Mouse (Mus musculus): Measurements from ENCODE around the gene Wdr75. TPM values are rescaled to one million over a fixed set of nuclear protein-coding genes. Genes with fewer than 3 reads are reported as not detected.
A peak's percentile ranks its signal among the peaks of the same experiment; 100 is the strongest.

Gene Wdr75
- polyA plus RNA-seq, 1 experiment from 2014 or later: 75.9 TPM

- Histone ChIP-seq H3K4me2 (ENCODE audit: low read depth, low read length) (no peak overlapping the region), H3K27me3 (replicated peaks; ENCODE audit: control insufficient read depth, insufficient read depth, low read length) (no peaks in the 10 kb centered on the region), H3K27ac (replicated peaks; ENCODE audit: low read depth, low read length) (peak overlapping the region; percentile 82), H3K4me1 (ENCODE audit: control insufficient read depth, insufficient read depth, low read length) (peaks cover 11% of the 10 kb centered on the region; the same call in 1 of the 2 replicates), H3K9ac (ENCODE audit: low read depth, low read length) (no peak overlapping the region), H3K4me3 (ENCODE audit: low read depth, low read length) (no peak overlapping the region), H3K36me3 (ENCODE audit: control insufficient read depth, insufficient read depth, low read length) (no peaks in the 10 kb centered on the region), H3K9me3 (ENCODE audit: control insufficient read depth, low read length) (no peaks in the 10 kb centered on the region; the same call in 1 of the 2 replicates)
- WGBS: 33% methylated on average over 5 of the region's 5 CpGs
- ATAC-seq (ENCODE audit: low read depth) (peak; percentile 45; the same call in 1 of the 2 replicates), DNase-seq (ENCODE audit: low spot score) (peak; percentile 80)
These were observed 27.4 kb upstream of the Wdr75 start for GRCm38 (mm10) chr1:45767533-45767932.

- DNase-seq (ENCODE audit: low spot score) (no peak), ATAC-seq (ENCODE audit: low read depth) (no peak)
- Histone ChIP-seq H3K4me2 (ENCODE audit: low read depth, low read length) (no peak overlapping the region), H3K9ac (ENCODE audit: low read depth, low read length) (no peak overlapping the region), H3K4me3 (ENCODE audit: low read depth, low read length) (no peak overlapping the region), H3K27me3 (replicated peaks; ENCODE audit: control insufficient read depth, insufficient read depth, low read length) (no peaks in the 10 kb centered on the region), H3K36me3 (ENCODE audit: control insufficient read depth, insufficient read depth, low read length) (no peaks in the 10 kb centered on the region), H3K9me3 (ENCODE audit: control insufficient read depth, low read length) (no peaks in the 10 kb centered on the region; the same call in 1 of the 2 replicates), H3K4me1 (ENCODE audit: control insufficient read depth, insufficient read depth, low read length) (peaks cover 11% of the 10 kb centered on the region; the same call in 1 of the 2 replicates), H3K27ac (replicated peaks; ENCODE audit: low read depth, low read length) (no peak overlapping the region)
- 94% methylated on average over 13 of the region's 13 CpGs for WGBS
These were observed 25.6 kb upstream of the Wdr75 start for GRCm38 (mm10) chr1:45769321-45769720.

GRCm38 (mm10) chr1:45770051-45770450 is 24.9 kb upstream of the Wdr75 start:
- Histone ChIP-seq H3K4me1 (ENCODE audit: control insufficient read depth, insufficient read depth, low read length) (peaks cover 8% of the 10 kb centered on the region; the same call in 1 of the 2 replicates), H3K4me3 (ENCODE audit: low read depth, low read length) (no peak overlapping the region), H3K9ac (ENCODE audit: low read depth, low read length) (no peak overlapping the region), H3K4me2 (ENCODE audit: low read depth, low read length) (no peak overlapping the region), H3K27ac (replicated peaks; ENCODE audit: low read depth, low read length) (no peak overlapping the region), H3K9me3 (ENCODE audit: control insufficient read depth, low read length) (no peaks in the 10 kb centered on the region; the same call in 1 of the 2 replicates), H3K36me3 (ENCODE audit: control insufficient read depth, insufficient read depth, low read length) (no peaks in the 10 kb centered on the region), H3K27me3 (replicated peaks; ENCODE audit: control insufficient read depth, insufficient read depth, low read length) (no peaks in the 10 kb centered on the region)
- ATAC-seq (ENCODE audit: low read depth) (no peak), DNase-seq (ENCODE audit: low spot score) (no peak)
- 89% methylated on average over 2 of the region's 2 CpGs for WGBS

- Histone ChIP-seq H3K27me3 (replicated peaks; ENCODE audit: control insufficient read depth, insufficient read depth, low read length) (no peaks in the 10 kb centered on the region), H3K36me3 (ENCODE audit: control insufficient read depth, insufficient read depth, low read length) (no peaks in the 10 kb centered on the region), H3K9ac (ENCODE audit: low read depth, low read length) (no peak overlapping the region), H3K4me1 (ENCODE audit: control insufficient read depth, insufficient read depth, low read length) (no peaks in the 10 kb centered on the region), H3K9me3 (ENCODE audit: control insufficient read depth, low read length) (no peaks in the 10 kb centered on the region), H3K27ac (replicated peaks; ENCODE audit: low read depth, low read length) (no peak overlapping the region), H3K4me2 (ENCODE audit: low read depth, low read length) (no peak overlapping the region), H3K4me3 (ENCODE audit: low read depth, low read length) (no peak overlapping the region)
- 68% methylated on average over 4 of the region's 4 CpGs for WGBS
- DNase-seq (ENCODE audit: low spot score): no peak
- no peak for ATAC-seq (ENCODE audit: low read depth)
These were observed 14.2 kb upstream of the Wdr75 start for GRCm38 (mm10) chr1:45780606-45781288.

GRCm38 (mm10) chr1:45816889-45817288 is 21.9 kb downstream of the Wdr75 start:
- H3K27ac ChIP-seq (replicated peaks; ENCODE audit: low read depth, low read length): no peak overlapping the region
- H3K4me3 ChIP-seq (ENCODE audit: low read depth, low read length): no peak overlapping the region
- ATAC-seq (ENCODE audit: low read depth): no peak
- peaks cover 86% of the 10 kb centered on the region for H3K36me3 ChIP-seq (ENCODE audit: control insufficient read depth, insufficient read depth, low read length)
- H3K4me1 ChIP-seq (ENCODE audit: control insufficient read depth, insufficient read depth, low read length): no peaks in the 10 kb centered on the region
- no peak overlapping the region for H3K4me2 ChIP-seq (ENCODE audit: low read depth, low read length)
- no peaks in the 10 kb centered on the region for H3K9me3 ChIP-seq (ENCODE audit: control insufficient read depth, low read length)
- H3K9ac ChIP-seq (ENCODE audit: low read depth, low read length): no peak overlapping the region
- DNase-seq (ENCODE audit: low spot score): peak; percentile 65
- WGBS: 27% methylated on average over 1 of the region's 1 CpGs
- no peaks in the 10 kb centered on the region for H3K27me3 ChIP-seq (replicated peaks; ENCODE audit: control insufficient read depth, insufficient read depth, low read length)

- 93% methylated on average over 9 of the region's 9 CpGs for WGBS
- H3K9ac ChIP-seq (ENCODE audit: low read depth, low read length): no peak overlapping the region
- H3K4me1 ChIP-seq (ENCODE audit: control insufficient read depth, insufficient read depth, low read length): no peaks in the 10 kb centered on the region
- ATAC-seq (ENCODE audit: low read depth) (no peak), DNase-seq (ENCODE audit: low spot score) (no peak)
- no peaks in the 10 kb centered on the region for H3K27me3 ChIP-seq (replicated peaks; ENCODE audit: control insufficient read depth, insufficient read depth, low read length)
- no peak overlapping the region for H3K4me2 ChIP-seq (ENCODE audit: low read depth, low read length)
- peaks cover 86% of the 10 kb centered on the region for H3K36me3 ChIP-seq (ENCODE audit: control insufficient read depth, insufficient read depth, low read length)
- no peak overlapping the region for H3K27ac ChIP-seq (replicated peaks; ENCODE audit: low read depth, low read length)
- no peaks in the 10 kb centered on the region for H3K9me3 ChIP-seq (ENCODE audit: control insufficient read depth, low read length)
- no peak overlapping the region for H3K4me3 ChIP-seq (ENCODE audit: low read depth, low read length)
These were observed 23.6 kb downstream of the Wdr75 start for GRCm38 (mm10) chr1:45818564-45818963.

- Histone ChIP-seq H3K4me3 (ENCODE audit: low read depth, low read length) (no peak overlapping the region), H3K9me3 (ENCODE audit: control insufficient read depth, low read length) (no peaks in the 10 kb centered on the region), H3K36me3 (ENCODE audit: control insufficient read depth, insufficient read depth, low read length) (peaks cover 41% of the 10 kb centered on the region), H3K4me2 (ENCODE audit: low read depth, low read length) (no peak overlapping the region), H3K4me1 (ENCODE audit: control insufficient read depth, insufficient read depth, low read length) (no peaks in the 10 kb centered on the region), H3K27ac (replicated peaks; ENCODE audit: low read depth, low read length) (no peak overlapping the region), H3K27me3 (replicated peaks; ENCODE audit: control insufficient read depth, insufficient read depth, low read length) (no peaks in the 10 kb centered on the region), H3K9ac (ENCODE audit: low read depth, low read length) (no peak overlapping the region)
- WGBS: 75% methylated on average over 1 of the region's 1 CpGs
- ATAC-seq (ENCODE audit: low read depth): no peak
- no peak for DNase-seq (ENCODE audit: low spot score)
These were observed 29.5 kb downstream of the Wdr75 start for GRCm38 (mm10) chr1:45824441-45824840.

- 51% methylated on average over 5 of the region's 5 CpGs for WGBS
- peak; percentile 77 for DNase-seq (ENCODE audit: low spot score)
- Histone ChIP-seq H3K4me1 (ENCODE audit: control insufficient read depth, insufficient read depth, low read length) (no peaks in the 10 kb centered on the region), H3K9me3 (ENCODE audit: control insufficient read depth, low read length) (no peaks in the 10 kb centered on the region), H3K27me3 (replicated peaks; ENCODE audit: control insufficient read depth, insufficient read depth, low read length) (no peaks in the 10 kb centered on the region), H3K4me3 (ENCODE audit: low read depth, low read length) (no peak overlapping the region), H3K36me3 (ENCODE audit: control insufficient read depth, insufficient read depth, low read length) (peaks cover 38% of the 10 kb centered on the region), H3K9ac (ENCODE audit: low read depth, low read length) (no peak overlapping the region), H3K27ac (replicated peaks; ENCODE audit: low read depth, low read length) (no peak overlapping the region), H3K4me2 (ENCODE audit: low read depth, low read length) (no peak overlapping the region)
- ATAC-seq (ENCODE audit: low read depth): peak; percentile 62; the same call in 1 of the 2 replicates
These were observed 30.2 kb downstream of the Wdr75 start for GRCm38 (mm10) chr1:45825140-45825539.

- H3K4me3 ChIP-seq (ENCODE audit: low read depth, low read length): no peak overlapping the region
- H3K27me3 ChIP-seq (replicated peaks; ENCODE audit: control insufficient read depth, insufficient read depth, low read length): no peaks in the 10 kb centered on the region
- DNase-seq (ENCODE audit: low spot score): no peak
- 86% methylated on average over 3 of the region's 3 CpGs for WGBS
- H3K27ac ChIP-seq (replicated peaks; ENCODE audit: low read depth, low read length): no peak overlapping the region
- no peak overlapping the region for H3K4me2 ChIP-seq (ENCODE audit: low read depth, low read length)
- H3K36me3 ChIP-seq (ENCODE audit: control insufficient read depth, insufficient read depth, low read length): peaks cover 37% of the 10 kb centered on the region
- no peak for ATAC-seq (ENCODE audit: low read depth)
- no peaks in the 10 kb centered on the region for H3K9me3 ChIP-seq (ENCODE audit: control insufficient read depth, low read length)
- no peak overlapping the region for H3K9ac ChIP-seq (ENCODE audit: low read depth, low read length)
- H3K4me1 ChIP-seq (ENCODE audit: control insufficient read depth, insufficient read depth, low read length): no peaks in the 10 kb centered on the region
These were observed 30.7 kb downstream of the Wdr75 start for GRCm38 (mm10) chr1:45825630-45826029.
